Mouse (Mus musculus): ENCODE data around the gene Mrpl37.

Mrpl37 gene

DNA sequence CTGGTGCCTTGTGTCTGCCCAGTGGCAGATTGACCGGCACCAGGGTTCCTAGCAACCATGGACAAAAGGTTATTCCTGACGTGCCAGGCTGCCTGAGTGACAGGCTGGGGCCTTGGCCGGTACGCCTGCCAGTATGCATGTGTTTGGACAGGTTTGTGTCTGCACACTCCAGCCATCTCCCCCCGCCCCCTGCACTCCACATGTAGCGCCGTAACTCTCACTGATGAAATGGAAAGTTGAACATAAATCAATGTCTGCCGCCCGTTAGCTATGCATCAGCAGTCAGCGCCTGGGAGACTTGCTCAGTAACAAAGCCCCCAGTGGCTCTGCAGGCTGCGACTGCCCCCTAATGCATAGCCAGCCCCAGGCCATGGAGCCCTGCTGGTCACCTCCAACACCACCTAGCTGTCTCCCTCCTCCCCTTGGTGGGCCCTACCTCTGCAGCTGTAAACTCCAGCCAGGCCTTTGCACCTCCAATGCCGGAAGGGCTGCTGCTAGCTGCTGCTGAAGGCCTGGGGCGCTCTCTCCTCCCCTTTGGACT lies 50.6 kb downstream of the Mrpl37 start:
- no peak for DNase-seq

DNA sequence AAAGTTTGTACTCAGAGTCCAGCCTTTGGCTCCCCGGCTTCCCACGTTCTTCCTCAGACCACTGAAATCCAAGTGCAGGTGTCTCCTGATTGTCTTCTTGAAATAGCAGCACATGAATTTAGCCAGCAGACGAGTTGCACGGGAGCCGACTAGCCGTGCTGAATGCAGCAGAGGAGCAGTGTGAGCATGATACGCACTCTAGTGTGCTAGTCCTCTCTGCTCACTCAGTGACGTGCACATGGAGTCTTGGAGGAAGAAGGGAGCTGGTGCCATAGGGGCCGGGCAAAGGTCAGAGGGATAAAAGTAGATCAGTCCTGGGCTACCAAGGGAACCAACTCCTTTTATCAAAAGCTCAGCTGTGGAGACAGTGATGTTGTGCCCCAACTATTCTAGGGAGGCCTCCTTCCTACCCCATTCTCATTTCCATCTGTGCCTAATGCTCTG lies 52.8 kb downstream of the Mrpl37 start:
- no peak for DNase-seq

DNA sequence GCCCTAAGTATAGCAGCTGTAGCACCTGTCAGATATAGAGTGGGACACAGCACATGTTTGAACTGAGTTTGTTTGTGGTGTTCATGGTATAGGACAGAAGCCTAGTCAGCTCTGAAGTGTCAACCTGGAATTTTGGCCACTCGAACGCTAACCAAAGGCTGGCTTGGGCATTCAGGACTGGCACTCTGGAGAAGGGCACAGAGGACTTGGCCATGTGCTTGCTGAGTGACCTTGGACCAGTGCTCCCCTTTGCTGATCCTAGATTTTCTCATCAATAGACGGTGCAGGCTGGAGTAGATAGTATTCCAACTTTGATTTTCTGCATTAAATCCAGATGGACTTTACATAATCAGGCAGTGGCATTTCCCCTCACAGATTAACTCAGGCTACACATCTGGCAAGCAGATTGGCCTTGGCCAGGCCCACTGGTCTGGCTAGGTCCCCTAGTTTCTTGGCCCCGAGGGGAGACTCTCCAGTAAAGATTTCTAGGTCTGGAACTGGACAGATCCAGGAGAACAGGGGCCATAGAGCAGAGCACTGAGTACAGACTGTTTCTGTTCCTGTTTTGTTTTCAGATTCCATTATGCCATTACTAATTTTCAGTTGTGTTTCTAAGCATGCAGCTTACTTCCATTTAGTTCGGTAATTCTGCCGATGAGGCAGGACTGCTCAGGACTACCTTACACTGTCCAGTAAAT lies 53.4 kb downstream of the Mrpl37 start:
- DNase-seq: no peak

DNA sequence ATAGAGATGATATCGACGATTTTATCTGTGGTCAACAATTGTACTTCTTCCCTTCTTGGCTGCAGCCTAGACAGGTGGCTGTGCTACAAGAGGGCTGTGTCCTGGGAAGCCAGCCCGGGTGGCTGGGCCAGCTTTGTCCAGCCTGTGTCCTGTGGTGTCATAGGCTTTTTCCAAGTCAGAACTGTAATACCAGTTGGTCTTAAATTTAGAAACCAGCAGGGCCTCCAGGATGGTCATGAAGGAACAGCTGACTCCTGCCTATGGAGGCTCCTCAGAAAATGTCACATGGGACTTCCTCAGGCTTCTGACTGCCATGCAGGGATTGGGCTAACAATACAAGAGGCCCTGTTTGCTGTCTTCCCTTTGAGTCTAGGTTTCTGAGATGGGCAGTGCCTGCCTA lies 54.1 kb downstream of the Mrpl37 start:
- no peak for DNase-seq

DNA sequence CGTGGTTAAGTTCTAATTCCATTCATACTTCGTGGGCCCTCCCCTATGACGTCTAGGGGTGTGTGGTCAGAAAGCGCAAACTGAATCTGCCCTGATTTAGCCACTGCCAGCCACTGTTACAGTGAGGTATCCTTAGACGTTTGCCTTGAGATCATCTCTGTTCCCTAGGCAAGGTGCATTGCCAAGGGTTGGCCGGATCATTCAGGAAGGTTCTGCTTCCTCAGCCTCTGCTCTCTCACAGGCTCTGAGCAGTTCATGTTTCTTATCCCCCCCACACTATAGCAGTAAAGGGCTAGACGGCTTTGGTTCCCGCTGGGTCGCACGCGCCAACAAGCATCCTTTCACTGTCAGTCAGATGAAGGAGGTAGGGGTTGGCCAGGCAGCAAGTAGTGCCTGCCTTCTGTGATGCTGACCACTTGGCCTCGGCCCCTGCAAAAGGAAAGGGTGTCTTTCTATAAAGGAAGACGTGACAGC lies 54.6 kb downstream of the Mrpl37 start:
- no peak for DNase-seq

DNA sequence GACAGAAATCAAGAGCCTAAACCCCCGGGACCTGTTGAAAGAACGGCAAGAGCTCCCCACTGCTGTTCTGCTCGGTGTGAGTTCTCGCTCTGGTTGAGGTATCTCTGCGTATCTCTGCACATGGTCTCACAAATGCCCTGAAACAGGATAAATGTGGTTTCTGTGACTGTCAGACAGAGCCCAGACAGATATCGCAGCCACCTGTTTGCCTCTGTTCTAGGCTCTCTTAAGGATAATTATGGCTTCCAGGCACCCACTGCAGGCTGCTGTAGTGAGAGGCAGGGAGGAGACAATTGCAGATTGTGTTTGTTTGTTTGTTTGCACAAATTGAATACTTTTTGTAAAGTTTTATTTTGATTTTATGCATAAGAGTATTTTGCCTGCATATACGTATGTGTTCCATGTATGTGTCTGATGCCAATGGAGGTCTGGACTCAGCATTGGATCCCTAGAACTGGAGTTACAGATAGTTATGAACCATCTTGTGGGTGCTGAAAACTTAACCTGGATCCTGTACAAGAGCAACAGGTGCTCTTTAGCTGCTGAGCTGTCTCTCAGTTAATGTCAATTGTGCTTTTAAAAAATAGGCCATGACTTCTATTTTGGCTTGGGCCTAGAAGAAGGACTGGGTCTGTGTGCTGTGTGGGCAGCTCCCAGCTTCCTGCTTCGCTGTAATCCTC lies 55.2 kb downstream of the Mrpl37 start:
- DNase-seq: no peak

DNA sequence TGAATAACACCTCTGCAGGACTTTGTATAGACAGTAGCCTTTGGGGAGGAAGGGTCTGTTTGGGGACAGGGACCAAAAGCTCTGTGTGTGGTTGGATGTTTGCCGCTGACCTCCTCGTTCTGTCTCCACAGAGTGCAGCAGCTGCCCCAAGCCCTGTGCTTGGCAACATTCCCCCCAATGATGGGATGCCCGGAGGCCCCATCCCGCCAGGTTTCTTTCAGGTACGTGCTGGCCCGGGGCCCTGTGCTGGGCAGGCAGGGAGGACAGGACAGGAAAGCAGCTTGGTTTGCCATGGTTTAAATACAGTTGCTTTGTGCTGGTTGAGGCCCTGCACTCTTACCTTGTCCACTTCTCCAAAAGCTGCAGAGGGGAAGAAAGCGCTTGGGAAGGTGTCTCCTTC lies 57.1 kb downstream of the Mrpl37 start:
- no peak for DNase-seq

DNA sequence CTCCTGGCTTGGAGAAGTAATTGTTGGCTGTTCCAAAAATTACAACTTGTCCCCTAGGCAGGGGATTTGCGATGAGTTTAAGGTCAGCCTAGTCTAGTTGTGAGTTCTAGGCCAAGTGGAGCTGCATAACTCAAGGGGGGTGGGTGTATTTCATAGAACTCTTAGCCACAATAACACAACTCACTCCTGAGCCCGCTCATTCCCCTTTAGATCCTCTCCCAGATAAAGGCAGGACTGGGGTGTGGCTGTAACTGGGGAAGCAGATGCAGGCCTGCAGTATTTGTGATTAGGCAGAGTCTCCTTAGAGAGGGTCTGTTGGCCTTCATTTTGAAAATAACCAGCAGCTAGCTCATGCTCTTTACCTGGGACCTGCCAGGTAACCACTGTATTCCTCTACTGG lies 58.5 kb downstream of the Mrpl37 start:
- DNase-seq: no peak

DNA sequence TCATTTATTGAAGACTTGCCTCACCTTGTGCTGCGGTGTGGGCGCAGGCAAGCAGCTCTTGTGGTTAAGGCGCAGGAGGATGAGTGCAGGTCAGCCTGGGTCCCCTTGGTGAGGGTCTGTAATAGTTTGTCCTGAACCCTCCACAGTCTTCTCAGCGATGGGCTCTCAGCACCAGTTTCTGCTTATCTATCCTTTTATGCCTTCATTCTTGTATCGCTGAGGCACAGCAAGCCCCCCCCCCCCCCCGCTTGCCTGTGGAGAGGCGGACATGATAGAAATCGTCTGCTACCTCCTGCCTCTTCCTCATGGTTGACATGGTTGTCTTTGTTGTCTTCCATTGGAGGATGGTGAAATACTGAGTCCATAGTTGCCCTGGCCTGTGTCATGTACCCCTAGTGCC lies 59.3 kb downstream of the Mrpl37 start:
- DNase-seq: no peak

DNA sequence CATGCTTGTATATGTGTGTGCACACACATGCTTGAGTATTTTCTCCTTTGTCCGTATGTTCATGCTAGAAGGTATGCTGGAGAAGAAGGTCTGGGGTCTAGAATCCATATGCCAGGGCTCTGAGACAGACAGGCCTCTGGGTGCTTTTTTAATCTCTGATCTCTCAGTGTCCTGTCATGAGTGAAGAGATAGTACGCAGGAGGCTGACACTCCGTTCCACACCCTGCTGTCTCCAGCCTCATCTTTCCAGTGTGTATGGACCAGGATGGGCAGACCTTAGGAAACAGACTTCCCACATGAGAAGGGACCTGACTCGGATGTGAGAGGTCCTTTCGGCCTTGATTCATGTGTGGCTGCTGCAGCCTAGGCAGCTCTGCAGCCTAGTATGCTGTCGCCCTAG lies 59.9 kb downstream of the Mrpl37 start:
- DNase-seq: no peak

DNA sequence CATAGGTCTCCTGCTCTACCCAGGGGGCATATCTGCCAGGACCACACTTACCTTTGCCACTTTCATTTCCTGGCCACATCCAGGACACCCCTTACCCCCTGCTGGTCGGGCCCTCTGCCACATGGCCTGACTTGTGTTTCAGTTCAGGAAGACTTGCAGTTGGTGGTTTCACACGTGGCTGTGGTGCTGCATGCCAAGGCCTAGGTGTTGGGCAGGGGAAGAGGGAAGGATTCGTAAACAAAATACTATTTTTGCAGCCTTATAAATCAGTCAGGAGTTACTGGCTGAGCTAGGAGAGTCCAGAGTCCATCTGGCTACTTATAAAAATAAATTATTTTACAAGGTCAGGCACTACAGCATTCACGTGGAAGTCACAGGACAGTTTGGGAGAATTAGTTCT lies 60.4 kb downstream of the Mrpl37 start:
- no peak for DNase-seq

Data from layer of hippocampus, adult 9-11 months (tissue).